Mouse (Mus musculus) G1E (cell line): Measurements from ENCODE around the gene Rpl37.

ENCODE experiments used
- CTCF ChIP-seq: IDR thresholded peaks from 2 replicates; pipeline ENCODE4 v1.5.1; 2012; ENCODE audit warnings: low read depth, low read length, inconsistent platforms, mixed read lengths
- GATA1 ChIP-seq: IDR thresholded peaks from 2 replicates; pipeline ENCODE4 v1.6.1; 2012; ENCODE audit warnings: borderline replicate concordance, low read length, inconsistent platforms, mixed read lengths
- POLR2AphosphoS5 ChIP-seq: IDR thresholded peaks from 2 replicates; pipeline ENCODE4 v1.6.1; 2012; ENCODE audit warnings: low read depth, low read length, inconsistent platforms; ENCODE audit not compliant: insufficient replicate concordance
- TAL1 ChIP-seq: conservative IDR thresholded peaks from 2 replicates; pipeline ENCODE4 v1.6.1; 2012; ENCODE audit warnings: low read depth, low read length, inconsistent platforms, mixed read lengths

GRCm38 (mm10) chr15:5105891-5106290, 10.6 kb upstream of the Rpl37 start:
- TF ChIP-seq GATA1 (no peak), CTCF (no peak), TAL1 (no peak), POLR2AphosphoS5 (no peak)
